Mouse (Mus musculus) forebrain, embryonic 12.5 days (tissue): ENCODE results near the gene Scn10a. TPM values are rescaled to one million over a fixed set of nuclear protein-coding genes. Genes with fewer than 3 reads are reported as not detected.

Source experiments
- ATAC-seq: fragments of 200-750 bp; cut with Nextera tagmentation; 2 replicates; pipeline ENCODE4 v1.8.0; 2017; ENCODE audit warnings: moderate TSS enrichment; ENCODE audit not compliant: low FRiP score
- H3K27ac ChIP-seq: fragments of 300-500 bp; sonication (generic); 2 replicates; pipeline ENCODE4 v1.5.1; 2016; ENCODE audit warnings: mild to moderate bottlenecking
- H3K27me3 ChIP-seq: fragments of 300-500 bp; sonication (generic); 2 replicates; pipeline ENCODE4 v1.6.1; 2016; ENCODE audit warnings: mild to moderate bottlenecking
- H3K36me3 ChIP-seq: fragments of 300-500 bp; sonication (generic); replicated peaks from 2 replicates; pipeline ENCODE4 v1.6.1; 2016; ENCODE audit warnings: mild to moderate bottlenecking
- H3K4me1 ChIP-seq: fragments of 300-500 bp; sonication (generic); 2 replicates; pipeline ENCODE4 v1.6.1; 2016
- H3K4me2 ChIP-seq: fragments of 300-500 bp; sonication (generic); 2 replicates; pipeline ENCODE4 v1.6.1; 2016; ENCODE audit warnings: mild to moderate bottlenecking, moderate library complexity
- H3K4me3 ChIP-seq: fragments of 300-500 bp; sonication (generic); replicated peaks from 2 replicates; pipeline ENCODE4 v1.5.1; 2016; ENCODE audit warnings: mild to moderate bottlenecking
- H3K9ac ChIP-seq: fragments of 300-500 bp; sonication (generic); 2 replicates; pipeline ENCODE4 v1.6.1; 2016; ENCODE audit warnings: mild to moderate bottlenecking
- H3K9me3 ChIP-seq: fragments of 300-500 bp; sonication (generic); 2 replicates; pipeline ENCODE4 v1.6.1; 2016
- WGBS: fragments of 180-500 bp; shearing (Covaris S2); methylation state at CpG from one replicate; pipeline ENCODE4 v1.1.7; 2016; 5-methylcytosine and 5-hydroxymethylcytosine counted together
- polyA plus RNA-seq: library from polyadenylated mRNA; unstranded; fragments of >200 nt; fragmentation: Nextera tagmentation; extraction: Ambion mirVana; gene quantifications from 2 replicates; pipeline ENCODE4 v1.2.1, GENCODE M21; 2016

The Scn10a gene
- polyA plus RNA-seq, 1 experiment from 2014 or later, result 0.08 TPM

- Histone ChIP-seq H3K27me3 (peaks cover 9% of the 10 kb centered on the region; the same call in 1 of the 2 replicates), H3K4me3 (no peak overlapping the region), H3K9me3 (no peaks in the 10 kb centered on the region), H3K4me1 (peaks cover 16% of the 10 kb centered on the region), H3K4me2 (no peak overlapping the region), H3K9ac (no peak overlapping the region), H3K27ac (no peak overlapping the region), H3K36me3 (no peaks in the 10 kb centered on the region)
- WGBS, result 66% methylated on average over 15 of the region's 15 CpGs
- ATAC-seq, result no peak
Measured at GRCm38 (mm10) chr9:119631899-119632533, 87.1 kb downstream of the Scn10a start.

GRCm38 (mm10) chr9:119631393-119631898 lies 87.7 kb downstream of the Scn10a start:
- 73% methylated on average over 13 of the region's 13 CpGs for WGBS
- Histone ChIP-seq H3K4me2 (no peak overlapping the region), H3K4me1 (peaks cover 16% of the 10 kb centered on the region), H3K9ac (no peak overlapping the region), H3K27me3 (peaks cover 9% of the 10 kb centered on the region; the same call in 1 of the 2 replicates), H3K27ac (no peak overlapping the region), H3K36me3 (no peaks in the 10 kb centered on the region), H3K9me3 (no peaks in the 10 kb centered on the region), H3K4me3 (no peak overlapping the region)
- ATAC-seq, result no peak

- Histone ChIP-seq H3K27ac (no peak overlapping the region), H3K4me3 (no peak overlapping the region), H3K36me3 (no peaks in the 10 kb centered on the region), H3K9ac (no peak overlapping the region), H3K4me2 (no peak overlapping the region), H3K27me3 (no peaks in the 10 kb centered on the region), H3K9me3 (no peaks in the 10 kb centered on the region), H3K4me1 (peaks cover 16% of the 10 kb centered on the region)
- WGBS, result 76% methylated on average over 8 of the region's 8 CpGs
- no peak for ATAC-seq
Measured at GRCm38 (mm10) chr9:119628690-119629268, 90.3 kb downstream of the Scn10a start.

GRCm38 (mm10) chr9:119627227-119627626 lies 91.9 kb downstream of the Scn10a start:
- ATAC-seq, result no peak
- Histone ChIP-seq H3K27me3 (no peaks in the 10 kb centered on the region), H3K27ac (no peak overlapping the region), H3K4me1 (peaks cover 11% of the 10 kb centered on the region), H3K4me3 (no peak overlapping the region), H3K9ac (no peak overlapping the region), H3K36me3 (no peaks in the 10 kb centered on the region), H3K9me3 (no peaks in the 10 kb centered on the region), H3K4me2 (no peak overlapping the region)
- 79% methylated on average over 6 of the region's 6 CpGs for WGBS

GRCm38 (mm10) chr9:119624151-119624550 lies 95.0 kb downstream of the Scn10a start:
- no peak overlapping the region for H3K9ac ChIP-seq
- WGBS, result 86% methylated on average over 4 of the region's 4 CpGs

GRCm38 (mm10) chr9:119614798-119615197 lies 104.3 kb downstream of the Scn10a start:
- Histone ChIP-seq H3K9ac (no peak overlapping the region), H3K36me3 (no peaks in the 10 kb centered on the region), H3K4me3 (no peak overlapping the region), H3K27ac (no peak overlapping the region), H3K4me2 (no peak overlapping the region), H3K4me1 (no peaks in the 10 kb centered on the region), H3K9me3 (no peaks in the 10 kb centered on the region), H3K27me3 (no peaks in the 10 kb centered on the region)
- 80% methylated on average over 6 of the region's 6 CpGs for WGBS
- ATAC-seq, result no peak

More at GRCm38 (mm10) chr9:119624151-119624550, 95.0 kb downstream of the Scn10a start:
- no peaks in the 10 kb centered on the region for H3K9me3 ChIP-seq
- H3K36me3 ChIP-seq, result no peaks in the 10 kb centered on the region
- no peak overlapping the region for H3K27ac ChIP-seq
- H3K4me2 ChIP-seq, result no peak overlapping the region
- no peaks in the 10 kb centered on the region for H3K27me3 ChIP-seq
- no peak overlapping the region for H3K4me3 ChIP-seq
- ATAC-seq, result no peak
- no peaks in the 10 kb centered on the region for H3K4me1 ChIP-seq

- no peak overlapping the region for H3K9ac ChIP-seq
- no peaks in the 10 kb centered on the region for H3K27me3 ChIP-seq
- no peak for ATAC-seq
- H3K4me2 ChIP-seq, result no peak overlapping the region
- H3K4me3 ChIP-seq, result no peak overlapping the region
- H3K9me3 ChIP-seq, result no peaks in the 10 kb centered on the region
- H3K36me3 ChIP-seq, result no peaks in the 10 kb centered on the region
- H3K4me1 ChIP-seq, result no peaks in the 10 kb centered on the region
- no peak overlapping the region for H3K27ac ChIP-seq
- 86% methylated on average over 7 of the region's 7 CpGs for WGBS
Measured at GRCm38 (mm10) chr9:119610563-119611166, 108.5 kb downstream of the Scn10a start.

GRCm38 (mm10) chr9:119606906-119607305 lies 112.2 kb downstream of the Scn10a start:
- Histone ChIP-seq H3K36me3 (no peaks in the 10 kb centered on the region), H3K4me2 (no peak overlapping the region), H3K4me1 (no peaks in the 10 kb centered on the region), H3K9me3 (no peaks in the 10 kb centered on the region), H3K4me3 (no peak overlapping the region), H3K9ac (no peak overlapping the region), H3K27ac (no peak overlapping the region), H3K27me3 (no peaks in the 10 kb centered on the region)
- ATAC-seq, result no peak
- 92% methylated on average over 5 of the region's 5 CpGs for WGBS

GRCm38 (mm10) chr9:119604607-119605006 lies 114.5 kb downstream of the Scn10a start:
- Histone ChIP-seq H3K27ac (no peak overlapping the region), H3K36me3 (no peaks in the 10 kb centered on the region), H3K4me2 (no peak overlapping the region), H3K9me3 (no peaks in the 10 kb centered on the region), H3K27me3 (no peaks in the 10 kb centered on the region), H3K4me1 (no peaks in the 10 kb centered on the region), H3K4me3 (no peak overlapping the region), H3K9ac (no peak overlapping the region)
- 71% methylated on average over 8 of the region's 8 CpGs for WGBS
- ATAC-seq, result no peak

- no peak overlapping the region for H3K9ac ChIP-seq
- H3K4me1 ChIP-seq, result peaks cover 2% of the 10 kb centered on the region; the same call in 1 of the 2 replicates
- no peak overlapping the region for H3K27ac ChIP-seq
- H3K9me3 ChIP-seq, result no peaks in the 10 kb centered on the region
- 96% methylated on average over 10 of the region's 10 CpGs for WGBS
- no peak overlapping the region for H3K4me3 ChIP-seq
- no peak overlapping the region for H3K4me2 ChIP-seq
- no peak for ATAC-seq
- no peaks in the 10 kb centered on the region for H3K27me3 ChIP-seq
- no peaks in the 10 kb centered on the region for H3K36me3 ChIP-seq
Measured at GRCm38 (mm10) chr9:119598501-119598900, 120.6 kb downstream of the Scn10a start.

- H3K9me3 ChIP-seq, result no peaks in the 10 kb centered on the region
- no peak for ATAC-seq
- no peaks in the 10 kb centered on the region for H3K27me3 ChIP-seq
- no peak overlapping the region for H3K9ac ChIP-seq
- H3K27ac ChIP-seq, result no peak overlapping the region
- no peak overlapping the region for H3K4me2 ChIP-seq
- H3K4me1 ChIP-seq, result peaks cover 2% of the 10 kb centered on the region; the same call in 1 of the 2 replicates
- no peak overlapping the region for H3K4me3 ChIP-seq
- H3K36me3 ChIP-seq, result no peaks in the 10 kb centered on the region
- 82% methylated on average over 8 of the region's 8 CpGs for WGBS
Measured at GRCm38 (mm10) chr9:119597332-119597731, 121.8 kb downstream of the Scn10a start.

GRCm38 (mm10) chr9:119589592-119589991 lies 129.5 kb downstream of the Scn10a start:
- no peaks in the 10 kb centered on the region for H3K4me1 ChIP-seq
- H3K9me3 ChIP-seq, result no peaks in the 10 kb centered on the region
- H3K27me3 ChIP-seq, result peaks cover 20% of the 10 kb centered on the region
- no peak overlapping the region for H3K9ac ChIP-seq
- H3K36me3 ChIP-seq, result no peaks in the 10 kb centered on the region
- H3K4me3 ChIP-seq, result no peak overlapping the region
- no peak for ATAC-seq
- WGBS, result 89% methylated on average over 8 of the region's 8 CpGs
- H3K4me2 ChIP-seq, result no peak overlapping the region
- no peak overlapping the region for H3K27ac ChIP-seq
